Mouse (Mus musculus) Patski (cell line): ENCODE data around the gene Galnt14. TPM values are rescaled to one million over a fixed set of nuclear protein-coding genes. Genes with fewer than 3 reads are reported as not detected.
A peak's percentile ranks its signal among the peaks of the same experiment; 100 is the strongest.

ENCODE experiments used
- ATAC-seq: fragments of 100-300 bp; one replicate; pipeline ENCODE4 v1.8.0; 2021
- CTCF ChIA-PET: fragments of 350-600 bp; sonication (Branson Sonifier 250); formaldehyde crosslinking; loops from one replicate; lab custom pipeline; 2022; ENCODE audit warnings: inconsistent platforms; lab: Charles Lee
- POLR2A ChIA-PET: fragments of 350-600 bp; sonication (Branson Sonifier 250); formaldehyde crosslinking; loops from one replicate; lab custom pipeline; 2022; ENCODE audit warnings: antibody characterized with exemption, inconsistent platforms; lab: Charles Lee
- DNase-seq: peaks from one replicate; pipeline ENCODE4 v3.0.0-alpha.2; 2011; ENCODE audit warnings: low read depth, low spot score
- H3K27me3 ChIP-seq: fragments of 371-371 bp; one replicate; pipeline ENCODE4 v1.5.1; 2021
- CTCF ChIP-seq: fragments of 100-300 bp; IDR thresholded peaks from one replicate; pipeline ENCODE4 v1.5.1; 2021
- in situ Hi-C: fragments of 300-500 bp; cut with MboI; formaldehyde crosslinking; loops from 3 replicates; pipeline ENCODE4 v1.11.1; 2018; ENCODE audit warnings: low pct_unique_long_range_greater_than_20kb, mixed read lengths
- polyA plus RNA-seq: library from polyadenylated mRNA; unstranded; gene quantifications from one replicate; pipeline ENCODE4 v1.2.3, GENCODE M21; 2021

The Galnt14 gene
- polyA plus RNA-seq, 1 experiment from 2014 or later: 18.7 TPM

- TF ChIP-seq CTCF: no peak
- ChIA-PET POLR2A (no interaction called here), CTCF (no interaction called here)
- no peak for DNase-seq
- ATAC-seq: no peak
- in situ Hi-C loops: no loop called here
- no peaks in the 10 kb centered on the region for H3K27me3 ChIP-seq
These were observed 40.2 kb downstream of the Galnt14 start for GRCm38 (mm10) chr17:73670048-73670447.

GRCm38 (mm10) chr17:73668996-73669395, 41.3 kb downstream of the Galnt14 start:
- no peaks in the 10 kb centered on the region for H3K27me3 ChIP-seq

GRCm38 (mm10) chr17:73663237-73663636, 47.0 kb downstream of the Galnt14 start:
- in situ Hi-C loops: no loop called here
- DNase-seq (no peak), ATAC-seq (no peak)
- peaks cover 2% of the 10 kb centered on the region for H3K27me3 ChIP-seq
- ChIA-PET CTCF (no interaction called here), POLR2A (no interaction called here)
- TF ChIP-seq CTCF: no peak

More at GRCm38 (mm10) chr17:73668996-73669395, 41.3 kb downstream of the Galnt14 start:
- ChIA-PET POLR2A (no interaction called here), CTCF (interaction anchor here (0.9 kb wide), 1 partner anchor 17 kb away, joined by 3 read pairs; no protein-coding TSS in a partner anchor)
- no peak for TF ChIP-seq CTCF
- in situ Hi-C loops: no loop called here
- ATAC-seq (no peak), DNase-seq (no peak)

GRCm38 (mm10) chr17:73658731-73659445, 51.4 kb downstream of the Galnt14 start:
- in situ Hi-C loops: no loop called here
- no peak for TF ChIP-seq CTCF
- DNase-seq (no peak), ATAC-seq (no peak)
- ChIA-PET POLR2A (no interaction called here), CTCF (no interaction called here)
- H3K27me3 ChIP-seq: peaks cover 2% of the 10 kb centered on the region

GRCm38 (mm10) chr17:73656373-73656772, 53.9 kb downstream of the Galnt14 start:
- POLR2A ChIA-PET: no interaction called here
- CTCF ChIA-PET: interaction anchor here (1.6 kb wide), 1 partner anchor 20 kb away, joined by 3 read pairs; no protein-coding TSS in a partner anchor
- in situ Hi-C loops: no loop called here
- DNase-seq (no peak), ATAC-seq (no peak)
- TF ChIP-seq CTCF: no peak
- peaks cover 2% of the 10 kb centered on the region for H3K27me3 ChIP-seq

GRCm38 (mm10) chr17:73654261-73654660, 56.0 kb downstream of the Galnt14 start:
- H3K27me3 ChIP-seq: no peaks in the 10 kb centered on the region
- CTCF ChIA-PET: no interaction called here
- ATAC-seq (no peak), DNase-seq (no peak)
- no peak for TF ChIP-seq CTCF
- in situ Hi-C loops: no loop called here
- POLR2A ChIA-PET: no interaction called here

GRCm38 (mm10) chr17:73649371-73649770, 60.9 kb downstream of the Galnt14 start:
- TF ChIP-seq CTCF: no peak
- in situ Hi-C loops: no loop called here
- DNase-seq: no peak
- ATAC-seq: no peak
- ChIA-PET POLR2A (no interaction called here), CTCF (no interaction called here)
- H3K27me3 ChIP-seq: no peaks in the 10 kb centered on the region

GRCm38 (mm10) chr17:73641676-73642075, 68.6 kb downstream of the Galnt14 start:
- no peaks in the 10 kb centered on the region for H3K27me3 ChIP-seq
- in situ Hi-C loops: no loop called here
- no peak for ATAC-seq
- no peak for TF ChIP-seq CTCF
- CTCF ChIA-PET: no interaction called here
- no peak for DNase-seq
- POLR2A ChIA-PET: no interaction called here

- DNase-seq (no peak), ATAC-seq (peak; percentile 41)
- POLR2A ChIA-PET: interaction anchor here (0.7 kb wide), 1 partner anchor 153 kb away, joined by 3 read pairs; no protein-coding TSS in a partner anchor
- no peaks in the 10 kb centered on the region for H3K27me3 ChIP-seq
- in situ Hi-C loops: no loop called here
- TF ChIP-seq CTCF: no peak
- CTCF ChIA-PET: no interaction called here
These were observed 70.2 kb downstream of the Galnt14 start for GRCm38 (mm10) chr17:73640117-73640480.

- H3K27me3 ChIP-seq: no peaks in the 10 kb centered on the region
- ChIA-PET CTCF (no interaction called here), POLR2A (no interaction called here)
- in situ Hi-C loops: no loop called here
- peak; percentile 49 for ATAC-seq
- no peak for TF ChIP-seq CTCF
- DNase-seq: peak; percentile 24
These were observed 70.7 kb downstream of the Galnt14 start for GRCm38 (mm10) chr17:73639401-73640116.

GRCm38 (mm10) chr17:73636988-73637387, 73.3 kb downstream of the Galnt14 start:
- no peak for TF ChIP-seq CTCF
- ChIA-PET POLR2A (no interaction called here), CTCF (no interaction called here)
- DNase-seq: no peak
- no peak for ATAC-seq
- no peaks in the 10 kb centered on the region for H3K27me3 ChIP-seq
- in situ Hi-C loops: no loop called here
